Mouse (Mus musculus) ES-E14 (cell line): ENCODE results near the gene Wdr76. TPM values are rescaled to one million over a fixed set of nuclear protein-coding genes. Genes with fewer than 3 reads are reported as not detected.
"Not testable (repeated sequence)": the region's sequence is repeated elsewhere in the genome, so short reads cannot be mapped to it uniquely, and the experiment has no call there.

Source experiments
- DNase-seq: peaks from one replicate; pipeline ENCODE4 v3.0.0-alpha.2; 2013; ENCODE audit warnings: low read depth, low spot score
- H3K27ac ChIP-seq: 2 replicates; pipeline ENCODE4 v1.5.1; 2012; ENCODE audit warnings: low read depth, mild to moderate bottlenecking, low read length, moderate library complexity, mixed read lengths; ENCODE audit not compliant: poor library complexity, insufficient read depth, severe bottlenecking
- H3K36me3 ChIP-seq: 2 replicates; pipeline ENCODE4 v1.6.1; 2012; ENCODE audit warnings: mild to moderate bottlenecking, low read length, moderate library complexity, mixed read lengths; ENCODE audit not compliant: control insufficient read depth, poor library complexity, insufficient read depth, severe bottlenecking
- H3K4me1 ChIP-seq, 2 experiments: fragments of 150-350 bp in 1 of 2; sonication (generic) in 1 of 2; 2 replicates each; pipeline ENCODE4 v1.6.1; 2012; ENCODE audit warnings: low read length in 2 of 2, mild to moderate bottlenecking in 1 of 2, mixed read lengths in 1 of 2; ENCODE audit not compliant: control insufficient read depth in 2 of 2, insufficient read depth in 2 of 2, poor library complexity in 1 of 2
- H3K4me3 ChIP-seq, 2 experiments: fragments of 150-350 bp in 1 of 2; sonication (generic) in 1 of 2; 2 replicates each; pipeline ENCODE4 v1.5.1; 2012; ENCODE audit warnings: low read length in 2 of 2, low read depth in 1 of 2, mild to moderate bottlenecking in 1 of 2, mixed read lengths in 1 of 2; ENCODE audit not compliant: insufficient read depth in 1 of 2, poor library complexity in 1 of 2, severe bottlenecking in 1 of 2
- H3K9ac ChIP-seq: 2 replicates; pipeline ENCODE4 v1.6.1; 2012; ENCODE audit warnings: low read depth, mild to moderate bottlenecking, low read length, mixed read lengths; ENCODE audit not compliant: poor library complexity, insufficient read depth, severe bottlenecking
- H3K9me3 ChIP-seq: fragments of 150-350 bp; sonication (generic); 2 replicates; pipeline ENCODE4 v1.6.1; 2012; ENCODE audit warnings: low read depth, mild to moderate bottlenecking, low read length; ENCODE audit not compliant: control insufficient read depth, insufficient read depth
- CHD2 ChIP-seq: IDR thresholded peaks from 2 replicates; pipeline ENCODE4 v1.6.1; 2014; ENCODE audit warnings: mild to moderate bottlenecking, low read depth, low read length, inconsistent platforms
- HCFC1 ChIP-seq: IDR thresholded peaks from 2 replicates; pipeline ENCODE4 v1.6.1; 2012; ENCODE audit warnings: low read length, inconsistent platforms, borderline replicate concordance; ENCODE audit not compliant: insufficient read depth
- MAFK ChIP-seq: IDR thresholded peaks from 2 replicates; pipeline ENCODE4 v1.6.1; 2014; ENCODE audit warnings: mild to moderate bottlenecking, low read depth, low read length, inconsistent platforms; ENCODE audit not compliant: insufficient read depth
- ZC3H11A ChIP-seq: IDR thresholded peaks from 2 replicates; pipeline ENCODE4 v1.6.1; 2012; ENCODE audit warnings: low read depth, mild to moderate bottlenecking, inconsistent platforms, low read length, borderline replicate concordance
- ZNF384 ChIP-seq: IDR thresholded peaks from 2 replicates; pipeline ENCODE4 v1.6.1; 2012; ENCODE audit warnings: low read depth, low read length, inconsistent platforms
- in situ Hi-C, 2 experiments: fragments of 600-800 bp; cut with MboI; formaldehyde crosslinking; loops; one replicate each; pipeline ENCODE4 v1.15.1; 2025; ENCODE audit warnings: low sequenced_read_pairs in 2 of 2, inconsistent platforms in 1 of 2; ENCODE audit not compliant: unreplicated experiment in 2 of 2
- total RNA-seq: library from RNA; depleted of rRNA; stranded (reverse); fragments of 300-350 nt; gene quantifications from 2 replicates; pipeline ENCODE4 v1.2.3, GENCODE M21; 2012

The Wdr76 gene
- total RNA-seq, 1 experiment, result 21.5 TPM

DNA sequence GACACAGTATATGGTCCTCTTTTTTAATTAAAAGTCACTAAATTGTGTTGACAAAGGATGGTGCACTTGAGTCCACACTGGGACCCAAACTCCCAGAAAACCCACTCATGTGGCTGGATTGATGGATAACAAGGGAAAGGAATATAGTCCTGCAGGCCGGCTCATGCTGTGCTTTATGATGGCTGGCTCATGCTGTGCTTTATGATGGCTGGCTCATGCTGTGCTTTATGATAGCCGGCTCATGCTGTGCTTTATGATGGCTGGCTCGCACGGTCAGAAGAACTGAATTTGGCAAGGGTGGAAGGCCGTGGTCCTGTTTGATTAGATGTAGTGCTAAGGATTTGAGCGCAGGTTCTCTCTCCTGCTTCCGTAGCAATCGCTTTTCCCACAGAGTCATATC lies 22.9 kb upstream of the Wdr76 start:
- no peak for TF ChIP-seq CHD2
- no peak for TF ChIP-seq MAFK
- TF ChIP-seq ZNF384, result no peak
- no peak for TF ChIP-seq ZC3H11A
- no peak for TF ChIP-seq HCFC1
- H3K27ac ChIP-seq, result no peak overlapping the region
- in situ Hi-C loops, result no loop called here

DNA sequence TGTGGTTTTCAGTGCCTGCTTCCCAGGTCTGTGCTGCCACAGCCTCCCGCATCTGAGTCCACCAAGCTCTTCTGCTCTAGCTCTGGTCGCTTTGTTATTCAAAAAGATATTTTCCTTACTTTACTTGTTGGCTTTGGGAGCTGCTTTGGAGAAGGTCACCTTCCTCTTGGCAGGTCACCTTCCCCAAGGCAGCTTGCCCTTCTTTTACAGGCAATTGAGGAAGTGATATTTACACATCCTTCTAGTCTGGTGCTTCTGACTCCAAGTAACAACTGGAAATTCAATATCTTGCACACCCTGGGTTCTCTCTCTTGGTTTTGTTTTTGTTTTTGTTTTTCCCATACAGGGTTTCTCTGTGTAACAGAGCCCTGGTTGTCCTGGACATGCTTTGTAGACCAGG lies 22.1 kb upstream of the Wdr76 start:
- H3K9me3 ChIP-seq, result not testable (repeated sequence)

More for the DNA sequence above, 22.9 kb upstream of the Wdr76 start:
- no peak overlapping the region for H3K9ac ChIP-seq
- DNase-seq, result no peak
- H3K4me3 ChIP-seq, result no peak overlapping the region
- peaks cover 0 to 6% of the 10 kb centered on the region in 2 experiments; a peak in 1 of 4 replicates for H3K4me1 ChIP-seq
- H3K36me3 ChIP-seq, result no peaks in the 10 kb centered on the region
- H3K9me3 ChIP-seq, result no peaks in the 10 kb centered on the region

DNA sequence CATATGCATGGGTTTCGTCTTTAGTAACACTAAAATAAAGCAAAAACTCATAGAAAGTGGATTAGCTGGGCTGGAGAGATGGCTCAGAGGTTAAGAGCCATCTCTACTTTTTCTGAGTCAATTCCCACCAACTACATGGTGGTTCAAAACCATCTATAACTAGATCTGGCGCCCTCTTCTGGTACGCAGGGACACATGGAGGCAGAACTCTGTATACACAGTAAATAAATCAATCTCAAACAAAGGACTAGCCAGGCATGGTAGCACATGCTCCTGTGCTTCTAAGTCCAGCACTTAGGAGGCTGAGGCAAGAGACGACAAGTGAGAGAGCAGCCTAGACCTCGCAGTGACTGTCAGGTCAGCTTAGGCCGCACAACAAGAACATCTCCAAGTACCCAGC lies 5.0 kb upstream of the Wdr76 start:
- in situ Hi-C loops, result not testable (repeated sequence)

More for the DNA sequence above, 22.1 kb upstream of the Wdr76 start:
- H3K36me3 ChIP-seq, in situ Hi-C loops, DNase-seq, H3K27ac ChIP-seq, H3K4me1 ChIP-seq, H3K4me3 ChIP-seq, H3K9ac ChIP-seq: not testable (repeated sequence)

DNA sequence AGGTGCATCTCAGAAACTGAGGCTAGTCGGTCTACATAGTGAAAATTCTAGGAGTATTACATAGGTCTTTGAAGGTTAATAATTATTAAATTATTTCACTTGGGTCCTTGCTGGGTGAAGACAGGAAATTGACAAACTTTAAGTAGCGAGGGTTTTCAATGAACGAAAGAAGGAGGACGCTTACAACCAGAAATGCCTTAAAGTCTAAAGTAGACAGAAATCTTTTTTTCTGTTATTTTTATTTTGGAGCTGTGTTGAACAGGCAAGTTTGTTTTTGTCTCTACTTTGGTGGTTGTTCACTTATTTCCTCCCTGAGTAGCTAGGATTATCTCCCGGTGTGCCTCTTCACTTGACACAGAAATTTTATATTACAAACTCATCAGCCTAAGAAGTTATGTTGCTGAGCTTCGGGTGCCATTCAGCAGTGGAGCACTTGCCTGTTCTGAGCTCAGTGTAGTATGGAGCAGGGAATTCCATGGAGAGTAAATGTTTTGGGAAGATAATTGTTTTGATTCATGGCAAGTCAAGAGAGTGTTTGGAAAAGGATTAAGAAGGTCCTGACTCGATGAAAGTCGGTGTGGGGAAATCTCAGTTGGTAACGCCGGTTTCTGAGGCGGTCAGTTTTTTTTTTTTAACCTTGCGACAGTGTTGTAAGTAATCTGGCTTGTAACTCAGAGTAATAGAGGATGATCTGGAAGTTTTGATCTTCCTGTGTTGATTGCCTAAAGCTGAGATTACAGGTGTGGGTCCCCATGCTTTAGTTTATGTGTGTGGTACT lies 839 bp downstream of the Wdr76 start:
- Histone ChIP-seq H3K4me1 (peaks cover 0 to 4% of the 10 kb centered on the region in 2 experiments; a peak in 1 of 4 replicates), H3K9ac (peak overlapping the region; percentile 77; the same call in 1 of the 2 replicates), H3K4me3 (peak overlapping the region; percentile 84 to 99), H3K9me3 (no peaks in the 10 kb centered on the region), H3K36me3 (peaks cover 9% of the 10 kb centered on the region), H3K27ac (no peak overlapping the region)
- no peak for DNase-seq
- TF ChIP-seq CHD2, result no peak
- TF ChIP-seq MAFK, result no peak
- no peak for TF ChIP-seq ZC3H11A
- TF ChIP-seq HCFC1, result no peak
- no peak for TF ChIP-seq ZNF384
- in situ Hi-C loops, result no loop called here

More for the DNA sequence above, 5.0 kb upstream of the Wdr76 start:
- H3K27ac ChIP-seq, H3K9me3 ChIP-seq, DNase-seq, H3K9ac ChIP-seq, H3K36me3 ChIP-seq, H3K4me3 ChIP-seq, H3K4me1 ChIP-seq: not testable (repeated sequence)

DNA sequence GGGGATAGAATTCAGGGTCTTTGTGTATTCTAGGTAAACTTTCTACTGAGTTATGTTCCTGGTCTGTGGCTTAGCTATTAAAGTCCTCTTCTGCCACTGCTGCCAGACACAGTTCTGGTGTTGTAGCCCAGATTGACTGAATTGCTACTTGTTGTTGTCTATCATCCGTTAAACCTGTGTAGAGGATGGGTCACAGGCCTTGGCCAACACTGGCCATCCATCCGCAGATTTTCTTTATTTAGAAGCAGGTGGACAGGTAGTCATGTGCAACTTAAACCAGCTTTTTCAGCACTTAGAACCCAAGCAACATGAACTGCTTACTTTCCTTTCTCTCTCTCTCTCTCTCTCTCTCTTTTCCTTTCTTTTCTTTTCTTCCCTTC lies 1.4 kb downstream of the Wdr76 start:
- no peak for DNase-seq
- peaks cover 2 to 4% of the 10 kb centered on the region in 2 experiments; a peak in 1 of 4 replicates for H3K4me1 ChIP-seq

More for the DNA sequence above, 1.4 kb downstream of the Wdr76 start:
- no peaks in the 10 kb centered on the region for H3K9me3 ChIP-seq
- H3K27ac ChIP-seq, result no peak overlapping the region
- in situ Hi-C loops, result no loop called here
- TF ChIP-seq HCFC1 (no peak), MAFK (no peak), CHD2 (no peak)
- H3K36me3 ChIP-seq, result peaks cover 9% of the 10 kb centered on the region
- H3K4me3 ChIP-seq, result peak overlapping the region; percentile 84 to 99; a peak in 2 of 4 replicates
- peak overlapping the region; percentile 77; the same call in 1 of the 2 replicates for H3K9ac ChIP-seq
